In genomic region chr14:25607141-25607967, GRCm38 (mm10) we compare ENCODE assay signal across 8 mouse cellular contexts.
A peak's percentile ranks its signal among the peaks of the same experiment; 100 is the strongest.
DNase-seq lines count a peak whose midpoint lies in the region; ATAC-seq and TF ChIP-seq lines count a peak whose summit lies in the region.

No protein-coding gene starts in this region.

- peaks cover 32% of the 10 kb centered on the region for H3K4me1 ChIP-seq in forebrain, postnatal 0 days (ENCODE audit: insufficient read depth)
- peaks cover 64% of the 10 kb centered on the region for H3K4me1 ChIP-seq in intestine, embryonic 14.5 days (replicated peaks; ENCODE audit: control insufficient read depth, insufficient read depth, low read length)
- H3K4me1 ChIP-seq in liver, embryonic 16.5 days (ENCODE audit: control insufficient read depth, low read depth, low read length), result peaks cover 12% of the 10 kb centered on the region
- H3K4me1 ChIP-seq in olfactory bulb, adult 2 months (ENCODE audit: control insufficient read depth, insufficient read depth, low read length), result peaks cover 36% of the 10 kb centered on the region

- no peak; the same call in 1 of the 2 replicates for TF ChIP-seq POLR2A in olfactory bulb, adult 2 months (IDR thresholded peaks at IDR 0.05; ENCODE audit: insufficient read depth, low read depth, low read length)

- H3K36me3 ChIP-seq in forebrain, postnatal 0 days (ENCODE audit: insufficient read depth), result no peaks in the 10 kb centered on the region
- H3K36me3 ChIP-seq in intestine, embryonic 14.5 days (ENCODE audit: control insufficient read depth, insufficient read depth, low read length), result no peaks in the 10 kb centered on the region
- no peaks in the 10 kb centered on the region for H3K36me3 ChIP-seq in liver, embryonic 16.5 days (ENCODE audit: control insufficient read depth, insufficient read depth)

- H3K27me3 ChIP-seq in forebrain, postnatal 0 days (ENCODE audit: insufficient read depth, low read length), result no peaks in the 10 kb centered on the region
- H3K27me3 ChIP-seq in intestine, embryonic 14.5 days (replicated peaks; ENCODE audit: control insufficient read depth, insufficient read depth, low read length), result no peaks in the 10 kb centered on the region
- H3K27me3 ChIP-seq in liver, embryonic 16.5 days (ENCODE audit: control insufficient read depth, insufficient read depth, low read depth, low read length), result peaks cover 30% of the 10 kb centered on the region

- ATAC-seq in forebrain, postnatal 0 days, result peak; percentile 80
- ATAC-seq in intestine, embryonic 14.5 days (replicated peaks; ENCODE audit: low FRiP score, low TSS enrichment, low read depth), result peak; percentile 51; the same call in 1 of the 2 replicates
- 0 out of 2 replicates have a peak, but pooled peaks have one; percentile 4 for ATAC-seq in liver, embryonic 16.5 days (ENCODE audit: low read depth)

- peak overlapping the region; percentile 79 for H3K4me3 ChIP-seq in forebrain, postnatal 0 days (ENCODE audit: low read depth, low read length)
- peak overlapping the region; percentile 65 for H3K4me3 ChIP-seq in intestine, embryonic 14.5 days (ENCODE audit: low read depth, low read length)
- peak overlapping the region; percentile 61 for H3K4me3 ChIP-seq in liver, embryonic 16.5 days (ENCODE audit: low read depth, low read length)
- H3K4me3 ChIP-seq in olfactory bulb, adult 2 months (ENCODE audit: insufficient read depth, low read depth, low read length), result peak overlapping the region; percentile 93

- peak overlapping the region; percentile 99 for H3K27ac ChIP-seq in forebrain, postnatal 0 days (ENCODE audit: low read depth, low read length)
- peak overlapping the region; percentile 93 for H3K27ac ChIP-seq in intestine, embryonic 14.5 days (ENCODE audit: low read depth)
- peak overlapping the region; percentile 69 for H3K27ac ChIP-seq in liver, embryonic 16.5 days (ENCODE audit: low read length)
- H3K27ac ChIP-seq in olfactory bulb, adult 2 months (ENCODE audit: insufficient read depth, low read depth, low read length), result peak overlapping the region; percentile 40; the same call in 1 of the 2 replicates

- no peaks in the 10 kb centered on the region for H3K9me3 ChIP-seq in forebrain, postnatal 0 days (ENCODE audit: low read length)
- no peaks in the 10 kb centered on the region for H3K9me3 ChIP-seq in intestine, embryonic 14.5 days (ENCODE audit: control insufficient read depth, low read length)
- H3K9me3 ChIP-seq in liver, embryonic 16.5 days (replicated peaks; ENCODE audit: control insufficient read depth, low read length), result no peaks in the 10 kb centered on the region

- H3K4me2 ChIP-seq in forebrain, postnatal 0 days (ENCODE audit: low read depth), result peak overlapping the region; percentile 99
- H3K4me2 ChIP-seq in intestine, embryonic 14.5 days (ENCODE audit: low read length), result peak overlapping the region; percentile 98
- peak overlapping the region; percentile 79 for H3K4me2 ChIP-seq in liver, embryonic 16.5 days (ENCODE audit: low read depth, low read length)

- 2% methylated on average over 86 of the region's 103 CpGs for WGBS in forebrain, postnatal 0 days
- under 1% methylated on average over 96 of the region's 103 CpGs for WGBS in intestine, embryonic 14.5 days
- under 1% methylated on average over 96 of the region's 103 CpGs for WGBS in liver, embryonic 16.5 days (ENCODE audit: insufficient replicate concordance)
- WGBS in olfactory bulb, adult 2 months, result 1% methylated on average over 101 of the region's 103 CpGs

- TF ChIP-seq CTCF in forebrain, postnatal 0 days (IDR thresholded peaks at IDR 0.05; ENCODE audit: low read depth), result peak; percentile 25; the same call in 1 of the 2 replicates
- no peak for TF ChIP-seq CTCF in olfactory bulb, adult 2 months (IDR thresholded peaks at IDR 0.05; ENCODE audit: insufficient read depth, low read depth, low read length)

- peak overlapping the region; percentile 99 for H3K9ac ChIP-seq in forebrain, postnatal 0 days
- peak overlapping the region; percentile 82 for H3K9ac ChIP-seq in intestine, embryonic 14.5 days (ENCODE audit: low read length)
- peak overlapping the region; percentile 57 for H3K9ac ChIP-seq in liver, embryonic 16.5 days (ENCODE audit: low read depth, low read length)

- DNase-seq in layer of hippocampus, adult 11-12 months (ENCODE audit: low spot score), result peak; percentile 62
- no peak for DNase-seq in layer of hippocampus, adult 9-10 months (ENCODE audit: low spot score)
- DNase-seq in adrenal gland, postnatal 14 days, result peak; percentile 75
- DNase-seq in forebrain, postnatal 0 days, result peak; percentile 84
- peak; percentile 82 for DNase-seq in intestine, embryonic 14.5 days (ENCODE audit: low spot score)
- no peak for DNase-seq in ovary, postnatal 14 days (ENCODE audit: low spot score)

Comparison
In these comparisons a context has a peak if more than half of its experiments do, and no peak if none do; other contexts are left out.
1. DNase-seq: peak in layer of hippocampus, adult 11-12 months (single experiment), adrenal gland, postnatal 14 days (single experiment), forebrain, postnatal 0 days (single experiment) and intestine, embryonic 14.5 days (single experiment); none in layer of hippocampus, adult 9-10 months (single experiment) and ovary, postnatal 14 days (single experiment).
2. ATAC-seq: peak in every context shown above with its lines; median percentile 80 in forebrain, postnatal 0 days; 51 in intestine, embryonic 14.5 days; 4 in liver, embryonic 16.5 days.
3. H3K27ac ChIP-seq: peak in every context shown above with its lines; median percentile 99 in forebrain, postnatal 0 days; 93 in intestine, embryonic 14.5 days; 69 in liver, embryonic 16.5 days; 40 in olfactory bulb, adult 2 months.
4. Peak in every context shown above with its lines, with median percentiles within 50 percentile points of each other: H3K4me2 ChIP-seq, H3K4me3 ChIP-seq and H3K9ac ChIP-seq.